Mouse (Mus musculus): ENCODE data around the gene Insig2. TPM values are rescaled to one million over a fixed set of nuclear protein-coding genes. Genes with fewer than 3 reads are reported as not detected.

The Insig2 gene
- polyA plus RNA-seq, 1 experiment, result 59.4 TPM

Other genes starting within 250 kb of the Insig2 start
- gene Ccdc93, start 98.5 kb upstream of the Insig2 start, polyA plus RNA-seq (2012; rRNA removed), result 8.0 and 12.6 TPM in 2 replicates
- gene Htr5b, start 195.9 kb upstream of the Insig2 start, polyA plus RNA-seq (2012; rRNA removed), result not detected in 2 replicates
- gene Ddx18, start 235.4 kb upstream of the Insig2 start, polyA plus RNA-seq (2012; rRNA removed), result 25.0 and 25.9 TPM in 2 replicates

Data from large intestine, adult 2 months (tissue).